Mouse (Mus musculus): ENCODE data around the gene Tomm40. TPM values are rescaled to one million over a fixed set of nuclear protein-coding genes. Genes with fewer than 3 reads are reported as not detected.
A peak's percentile ranks its signal among the peaks of the same experiment; 100 is the strongest.

The Tomm40 gene
- polyA plus RNA-seq, 1 experiment from 2014 or later: 210 TPM

DNA sequence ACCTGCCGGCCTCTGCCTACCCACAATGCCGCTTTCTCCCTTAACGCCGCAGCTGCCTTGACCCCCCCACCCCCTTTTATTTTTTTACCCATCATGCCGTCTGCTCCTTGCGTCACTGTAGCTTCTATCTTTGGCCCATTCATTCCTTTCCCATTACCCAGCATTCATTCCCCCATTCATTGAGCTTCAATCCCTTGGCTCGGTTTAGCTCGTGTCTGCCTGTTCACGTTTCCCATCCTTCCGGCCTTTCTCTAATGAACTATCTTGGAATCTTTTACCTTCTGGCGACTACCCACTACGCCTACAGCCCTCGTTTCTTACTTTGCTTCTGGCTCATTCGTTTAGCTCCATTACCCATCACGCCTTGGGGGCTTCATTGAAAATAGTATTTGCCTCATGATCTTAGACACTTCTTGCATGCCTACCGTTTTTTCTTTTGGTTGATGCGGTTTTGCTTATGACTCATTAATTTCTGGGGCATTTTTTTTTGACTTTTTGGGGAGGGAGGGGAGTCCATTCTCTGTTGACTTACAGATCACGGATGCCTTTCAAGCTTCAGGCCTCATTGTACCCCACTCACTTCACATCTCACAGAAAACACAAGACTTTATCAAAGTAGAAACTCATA, 931 bp upstream of the Tomm40 start:
- H3K4me1 ChIP-seq: peaks cover 25% of the 10 kb centered on the region
- no peaks in the 10 kb centered on the region for H3K27me3 ChIP-seq (ENCODE audit: low read depth, poor library complexity, severe bottlenecking)
- H3K9me3 ChIP-seq (replicated peaks): peaks cover 9% of the 10 kb centered on the region
- DNase-seq (ENCODE audit: low spot score): no peak
- 5% methylated on average over 18 of the region's 18 CpGs for WGBS
- peak overlapping the region; percentile 100 for H3K4me3 ChIP-seq
- H3K27ac ChIP-seq (replicated peaks): peak overlapping the region; percentile 89
- H3K36me3 ChIP-seq: peaks cover 58% of the 10 kb centered on the region

DNA sequence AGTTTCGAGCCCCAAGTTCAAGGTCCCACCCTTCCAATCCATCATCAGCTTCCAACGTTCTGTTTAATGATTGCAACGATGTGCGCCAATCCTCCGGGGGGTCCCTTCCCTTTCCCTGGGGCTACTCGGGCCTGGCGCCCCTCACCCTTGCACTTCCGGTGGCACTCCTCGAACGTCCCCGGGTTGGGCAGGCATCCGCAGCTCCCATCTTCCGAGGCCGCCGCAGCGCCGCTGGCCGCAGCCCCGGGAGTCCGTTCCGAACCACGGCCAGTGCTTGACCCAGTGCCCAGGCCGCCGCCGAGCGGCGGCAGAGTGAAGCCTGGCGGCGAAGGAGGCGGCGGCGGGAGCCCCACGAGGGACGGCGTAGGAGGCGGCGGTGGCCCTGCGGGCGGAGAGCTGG, 402 bp downstream of the Tomm40 start:
- 1% methylated on average over 39 of the region's 39 CpGs for WGBS
- no peak for DNase-seq (ENCODE audit: low spot score)
- no peaks in the 10 kb centered on the region for H3K27me3 ChIP-seq (ENCODE audit: low read depth, poor library complexity, severe bottlenecking)
- peaks cover 59% of the 10 kb centered on the region for H3K36me3 ChIP-seq
- no peaks in the 10 kb centered on the region for H3K9me3 ChIP-seq (replicated peaks)
- peak overlapping the region; percentile 87 for H3K27ac ChIP-seq (replicated peaks)
- peak overlapping the region; percentile 100 for H3K4me3 ChIP-seq
- peaks cover 25% of the 10 kb centered on the region for H3K4me1 ChIP-seq

DNA sequence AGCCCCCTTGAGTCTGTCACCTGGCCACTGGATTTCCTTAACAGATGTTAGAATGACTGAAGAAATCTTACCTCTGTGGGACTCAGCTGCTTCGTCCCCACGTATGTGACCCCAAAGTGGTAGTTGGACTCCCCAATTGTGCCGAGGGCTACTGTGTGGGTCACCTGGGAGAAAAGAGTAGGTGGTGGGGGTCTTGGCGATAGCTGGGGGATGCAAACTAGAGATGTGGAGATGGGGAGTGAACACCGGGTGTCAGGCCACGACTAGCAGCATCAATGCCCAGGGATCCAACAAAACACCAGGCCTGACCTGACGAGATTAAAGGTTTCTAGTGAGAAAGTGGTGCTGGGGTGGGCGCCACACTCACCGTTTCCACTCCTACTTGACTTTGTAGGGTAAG, 1.6 kb downstream of the Tomm40 start:
- Histone ChIP-seq H3K4me3 (peak overlapping the region; percentile 100; the same call in 1 of the 2 replicates), H3K9me3 (replicated peaks) (no peaks in the 10 kb centered on the region), H3K4me1 (peaks cover 25% of the 10 kb centered on the region), H3K27me3 (ENCODE audit: low read depth, poor library complexity, severe bottlenecking) (no peaks in the 10 kb centered on the region), H3K36me3 (peaks cover 63% of the 10 kb centered on the region), H3K27ac (replicated peaks) (no peak overlapping the region)
- no peak for DNase-seq (ENCODE audit: low spot score)
- WGBS: 88% methylated on average over 9 of the region's 9 CpGs

DNA sequence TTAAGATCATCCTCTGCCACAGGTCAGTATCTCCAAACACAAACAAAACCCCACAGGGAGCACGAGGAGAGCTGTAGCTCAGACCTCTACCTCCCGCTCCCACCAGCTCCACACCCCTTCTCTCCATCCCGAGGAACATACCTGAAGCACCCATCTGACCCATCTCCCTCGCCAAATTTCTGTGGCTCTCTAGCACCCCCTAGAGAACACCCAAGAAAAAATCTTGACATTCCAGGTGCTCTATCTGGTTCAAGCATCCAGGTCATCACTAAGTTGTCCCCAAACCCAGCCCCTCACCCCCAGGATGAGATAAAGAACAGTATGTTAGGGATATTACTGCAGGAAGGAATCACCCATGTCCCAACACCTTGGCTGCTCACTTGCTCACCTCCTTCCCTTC, 2.0 kb downstream of the Tomm40 start:
- no peak overlapping the region for H3K27ac ChIP-seq (replicated peaks)
- H3K27me3 ChIP-seq (ENCODE audit: low read depth, poor library complexity, severe bottlenecking): no peaks in the 10 kb centered on the region
- H3K9me3 ChIP-seq (replicated peaks): no peaks in the 10 kb centered on the region
- 59% methylated on average over 4 of the region's 4 CpGs for WGBS
- peaks cover 25% of the 10 kb centered on the region for H3K4me1 ChIP-seq
- DNase-seq (ENCODE audit: low spot score): no peak
- peaks cover 67% of the 10 kb centered on the region for H3K36me3 ChIP-seq
- peak overlapping the region; percentile 100; the same call in 1 of the 2 replicates for H3K4me3 ChIP-seq

DNA sequence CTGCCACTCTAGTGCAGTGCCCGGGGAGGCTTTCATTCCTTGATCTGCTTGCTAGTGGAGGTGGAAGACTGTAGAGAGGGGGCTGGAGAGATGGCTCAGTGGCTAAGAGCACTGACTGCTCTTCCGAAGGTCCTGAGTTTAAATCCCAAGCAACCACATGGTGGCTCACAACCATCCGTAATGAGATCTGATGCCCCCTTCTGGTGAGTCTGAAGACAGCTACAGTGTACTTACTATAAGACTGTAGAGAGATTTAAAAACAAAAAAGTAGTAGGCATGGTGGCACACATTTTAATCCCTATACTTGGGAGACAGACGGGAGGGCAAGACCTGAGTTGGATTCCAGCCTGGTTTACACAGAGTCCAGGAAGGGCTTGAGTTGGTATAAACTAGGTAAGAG, 2.8 kb downstream of the Tomm40 start:
- Histone ChIP-seq H3K4me3 (no peak overlapping the region), H3K4me1 (peaks cover 25% of the 10 kb centered on the region), H3K36me3 (peaks cover 71% of the 10 kb centered on the region), H3K27ac (replicated peaks) (no peak overlapping the region), H3K9me3 (replicated peaks) (no peaks in the 10 kb centered on the region), H3K27me3 (ENCODE audit: low read depth, poor library complexity, severe bottlenecking) (no peaks in the 10 kb centered on the region)
- DNase-seq (ENCODE audit: low spot score): no peak
- 87% methylated on average over 4 of the region's 4 CpGs for WGBS

DNA sequence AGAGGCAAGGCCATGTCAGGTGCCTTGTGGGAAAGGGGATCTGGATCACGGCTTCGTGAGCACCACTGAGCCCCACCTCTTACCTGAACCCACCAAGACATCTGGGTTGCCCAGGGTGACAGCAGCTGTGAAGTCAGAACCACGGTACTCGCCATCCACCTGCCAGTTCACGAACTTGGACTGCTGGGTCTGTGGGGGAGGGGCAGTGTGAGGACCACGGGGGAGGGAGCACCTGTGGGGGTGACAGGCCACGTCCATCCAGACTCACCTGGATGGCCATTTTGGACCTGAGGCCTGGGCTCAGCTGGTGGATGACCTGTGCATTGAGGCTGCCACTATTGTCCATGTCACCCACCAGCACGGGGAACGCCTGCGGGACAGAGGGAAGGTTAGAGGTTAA, 4.6 kb downstream of the Tomm40 start:
- no peaks in the 10 kb centered on the region for H3K27me3 ChIP-seq (ENCODE audit: low read depth, poor library complexity, severe bottlenecking)
- no peak for DNase-seq (ENCODE audit: low spot score)
- no peak overlapping the region for H3K4me3 ChIP-seq
- peaks cover 82% of the 10 kb centered on the region for H3K36me3 ChIP-seq
- no peak overlapping the region for H3K27ac ChIP-seq (replicated peaks)
- peaks cover 15% of the 10 kb centered on the region for H3K4me1 ChIP-seq
- 97% methylated on average over 10 of the region's 10 CpGs for WGBS
- no peaks in the 10 kb centered on the region for H3K9me3 ChIP-seq (replicated peaks)

DNA sequence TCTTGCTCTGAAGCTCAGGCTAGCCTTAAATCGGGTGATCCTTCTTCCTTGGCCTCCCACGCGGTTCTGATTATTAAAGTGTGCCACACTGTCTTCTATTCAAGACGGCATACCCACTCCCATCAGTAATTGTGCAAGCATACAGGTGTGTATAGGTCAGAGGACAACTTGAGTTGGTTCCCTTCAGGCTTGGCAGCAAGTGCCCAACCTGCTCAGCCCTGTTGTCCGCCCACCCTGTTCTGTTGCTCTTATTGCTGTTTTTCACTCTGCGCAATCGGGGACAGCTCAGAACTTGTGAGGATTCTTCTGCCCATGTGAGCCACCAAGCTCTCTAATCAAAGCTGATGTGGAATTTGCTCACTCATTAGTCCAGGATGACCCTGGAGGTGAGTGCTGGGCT, 10.0 kb downstream of the Tomm40 start:
- H3K4me3 ChIP-seq: no peak overlapping the region
- peaks cover 88% of the 10 kb centered on the region for H3K36me3 ChIP-seq
- no peak overlapping the region for H3K27ac ChIP-seq (replicated peaks)
- H3K9me3 ChIP-seq (replicated peaks): no peaks in the 10 kb centered on the region
- WGBS: 96% methylated on average over 7 of the region's 7 CpGs
- peaks cover 20% of the 10 kb centered on the region for H3K4me1 ChIP-seq
- no peak for DNase-seq (ENCODE audit: low spot score)
- H3K27me3 ChIP-seq (ENCODE audit: low read depth, poor library complexity, severe bottlenecking): no peaks in the 10 kb centered on the region

DNA sequence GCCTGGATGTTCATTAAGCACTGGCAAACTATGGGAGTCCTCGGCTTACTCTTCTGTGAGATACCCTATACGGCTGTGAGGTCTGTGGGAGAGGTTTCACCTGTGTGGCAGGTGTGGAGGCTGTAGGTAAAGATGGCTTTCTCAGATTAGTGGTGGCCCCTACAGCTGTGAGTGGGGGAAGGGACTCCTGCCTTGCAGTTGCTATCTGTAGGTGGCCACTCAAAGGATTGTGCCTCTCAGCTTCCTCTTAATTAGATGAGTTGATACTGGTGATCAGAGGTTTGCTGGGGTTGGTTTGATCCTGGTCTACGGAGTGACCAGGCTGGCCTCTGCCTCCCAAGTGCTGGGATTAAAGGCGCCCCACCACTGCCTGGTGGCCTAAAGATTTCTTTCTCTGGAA, 10.8 kb downstream of the Tomm40 start:
- WGBS: 97% methylated on average over 4 of the region's 4 CpGs

DNA sequence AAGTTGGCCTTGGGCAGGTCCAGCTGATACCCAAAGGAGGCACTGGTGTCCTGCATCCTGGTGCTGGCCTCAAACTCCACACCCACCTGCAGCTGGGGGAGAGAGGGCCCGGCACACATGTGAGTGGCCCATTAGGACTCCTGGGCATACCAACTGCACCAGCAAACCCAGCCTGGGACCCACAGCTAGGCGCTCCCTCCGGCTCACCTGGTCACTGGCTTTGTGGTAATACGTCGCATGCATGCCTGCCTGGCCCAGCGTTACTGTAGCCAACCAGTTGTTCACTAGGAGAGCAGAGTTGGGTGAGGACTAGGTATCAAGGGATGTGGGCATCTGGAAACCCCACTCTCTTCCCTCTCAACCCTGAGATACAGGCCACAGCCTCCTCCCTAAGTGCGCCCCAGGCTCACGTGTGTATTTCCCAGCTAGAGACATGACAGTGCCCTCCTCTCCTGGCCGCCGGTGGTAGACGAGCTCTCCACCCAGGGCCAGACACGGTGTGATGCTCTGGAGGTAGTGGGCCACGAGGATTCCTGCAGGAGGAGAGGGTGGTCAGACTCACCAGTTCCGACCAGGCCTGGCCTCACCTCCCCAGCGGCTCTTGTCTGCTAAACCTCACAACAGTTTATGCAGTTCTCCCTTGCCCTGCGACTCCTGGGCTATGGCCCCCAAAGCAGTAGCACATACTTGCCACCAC, 12.2 kb downstream of the Tomm40 start:
- no peak overlapping the region for H3K4me3 ChIP-seq
- H3K27me3 ChIP-seq (ENCODE audit: low read depth, poor library complexity, severe bottlenecking): no peaks in the 10 kb centered on the region
- H3K36me3 ChIP-seq: peaks cover 65% of the 10 kb centered on the region
- no peaks in the 10 kb centered on the region for H3K9me3 ChIP-seq (replicated peaks)
- H3K27ac ChIP-seq (replicated peaks): no peak overlapping the region
- peaks cover 41% of the 10 kb centered on the region for H3K4me1 ChIP-seq
- no peak for DNase-seq (ENCODE audit: low spot score)
- 89% methylated on average over 16 of the region's 16 CpGs for WGBS

More for the DNA sequence above, 10.8 kb downstream of the Tomm40 start:
- Histone ChIP-seq H3K9me3 (replicated peaks) (no peaks in the 10 kb centered on the region), H3K27ac (replicated peaks) (no peak overlapping the region), H3K4me3 (no peak overlapping the region), H3K36me3 (peaks cover 80% of the 10 kb centered on the region), H3K27me3 (ENCODE audit: low read depth, poor library complexity, severe bottlenecking) (no peaks in the 10 kb centered on the region), H3K4me1 (peaks cover 27% of the 10 kb centered on the region)
- DNase-seq (ENCODE audit: low spot score): no peak

DNA sequence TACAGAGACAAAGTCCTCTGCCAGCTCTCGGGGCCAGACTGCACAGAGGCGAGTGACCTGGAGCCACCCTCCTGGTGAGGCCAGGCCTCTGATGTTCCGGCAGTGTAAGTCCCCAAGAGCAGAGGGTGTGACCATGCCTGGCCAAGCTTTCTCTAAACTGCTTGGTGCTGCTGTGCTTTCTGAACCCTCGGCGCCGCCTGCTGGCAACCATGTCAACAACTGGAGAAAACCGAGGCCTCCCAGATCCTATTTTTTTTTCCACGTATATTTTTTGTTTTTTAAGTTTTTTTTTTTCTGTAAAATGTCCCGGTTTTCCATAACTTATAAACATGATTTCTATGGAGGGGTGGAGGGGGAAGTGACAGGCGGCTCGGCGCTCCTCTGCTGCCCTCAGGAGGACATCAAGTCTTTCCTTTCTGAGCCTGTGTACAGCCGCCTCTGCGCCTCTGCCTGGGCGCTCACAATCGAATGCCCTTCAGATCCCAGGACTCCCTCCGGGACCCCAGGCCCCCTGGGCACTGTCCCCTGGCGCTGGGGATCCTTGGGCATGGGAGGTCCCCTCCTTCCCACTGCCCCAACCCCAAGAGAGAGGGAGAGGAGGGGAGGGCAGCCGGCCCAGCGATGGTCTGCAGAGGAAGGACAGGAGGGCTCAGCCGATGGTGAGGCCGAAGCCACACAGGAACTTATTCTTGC, 14.0 kb downstream of the Tomm40 start:
- Histone ChIP-seq H3K36me3 (peaks cover 56% of the 10 kb centered on the region), H3K9me3 (replicated peaks) (peaks cover 6% of the 10 kb centered on the region), H3K27me3 (ENCODE audit: low read depth, poor library complexity, severe bottlenecking) (no peaks in the 10 kb centered on the region), H3K27ac (replicated peaks) (peak overlapping the region; percentile 63), H3K4me1 (peaks cover 46% of the 10 kb centered on the region), H3K4me3 (peak overlapping the region; percentile 29)
- DNase-seq (ENCODE audit: low spot score): peak; percentile 71
- 26% methylated on average over 22 of the region's 22 CpGs for WGBS

DNA sequence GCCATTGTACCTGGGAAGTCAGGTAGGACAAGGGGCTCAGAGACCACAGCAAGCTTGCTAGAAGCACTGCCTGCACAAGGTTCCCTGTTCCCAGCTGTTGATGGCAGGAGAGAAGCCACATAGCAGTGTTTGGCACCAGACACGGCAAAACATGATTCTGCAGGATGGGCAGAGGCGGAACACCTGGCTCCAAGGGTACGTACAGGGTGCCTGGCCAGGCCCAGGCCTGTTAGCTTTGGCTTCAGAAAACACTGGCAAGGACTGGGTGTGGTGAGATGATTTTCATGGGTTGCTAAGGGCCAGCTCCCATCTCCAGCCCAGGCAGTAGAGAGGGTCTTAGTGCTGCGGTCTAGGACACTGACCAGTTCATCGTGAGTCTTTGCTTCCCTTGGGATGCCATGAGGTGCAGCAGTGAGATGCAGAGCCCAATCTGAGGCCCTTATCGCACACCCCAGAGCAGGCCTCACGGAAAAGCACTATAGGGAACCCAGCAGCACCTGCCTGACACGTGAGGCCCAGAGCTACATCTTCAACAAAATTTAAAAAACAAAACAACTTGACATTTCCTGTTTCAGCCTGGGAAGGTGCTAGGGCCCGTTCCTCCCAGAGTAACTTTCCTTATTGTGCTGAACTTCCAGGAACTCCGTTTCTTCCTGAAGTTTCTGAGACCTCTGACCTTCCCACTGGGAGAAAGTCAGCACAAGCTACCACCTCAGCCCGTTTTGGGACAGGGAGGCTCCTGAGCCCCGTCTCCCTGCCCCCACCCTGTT, 14.8 kb downstream of the Tomm40 start:
- Histone ChIP-seq H3K27ac (replicated peaks) (peak overlapping the region; percentile 38; the same call in 1 of the 2 replicates), H3K36me3 (peaks cover 56% of the 10 kb centered on the region), H3K9me3 (replicated peaks) (peaks cover 6% of the 10 kb centered on the region), H3K4me3 (peak overlapping the region; percentile 29; the same call in 1 of the 2 replicates), H3K27me3 (ENCODE audit: low read depth, poor library complexity, severe bottlenecking) (no peaks in the 10 kb centered on the region), H3K4me1 (peaks cover 46% of the 10 kb centered on the region)
- WGBS: 62% methylated on average over 12 of the region's 12 CpGs
- no peak for DNase-seq (ENCODE audit: low spot score)

DNA sequence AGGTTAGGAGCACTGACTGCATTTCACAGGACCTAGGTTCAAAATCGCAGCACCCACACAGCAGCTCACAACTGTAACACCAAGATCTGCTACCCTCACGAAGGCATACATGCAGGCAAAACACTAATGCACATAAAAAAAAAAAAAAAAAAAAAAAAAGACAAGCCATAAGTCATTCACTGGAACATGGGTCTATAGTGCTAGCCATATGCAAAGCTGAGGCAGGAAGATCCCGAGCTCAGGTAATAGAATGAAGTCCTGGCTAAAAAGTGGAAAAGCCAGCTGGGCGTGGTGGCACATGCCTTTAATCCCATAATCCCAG, 15.4 kb downstream of the Tomm40 start:
- peaks cover 49% of the 10 kb centered on the region for H3K36me3 ChIP-seq
- peak overlapping the region; percentile 80; the same call in 1 of the 2 replicates for H3K27ac ChIP-seq (replicated peaks)
- peaks cover 46% of the 10 kb centered on the region for H3K4me1 ChIP-seq
- no peak overlapping the region for H3K4me3 ChIP-seq
- peaks cover 6% of the 10 kb centered on the region for H3K9me3 ChIP-seq (replicated peaks)
- WGBS: 78% methylated on average over 4 of the region's 4 CpGs
- H3K27me3 ChIP-seq (ENCODE audit: low read depth, poor library complexity, severe bottlenecking): no peaks in the 10 kb centered on the region
- no peak for DNase-seq (ENCODE audit: low spot score)
